ENCODE assay signal across 12 mouse cellular contexts in the genomic region with DNA sequence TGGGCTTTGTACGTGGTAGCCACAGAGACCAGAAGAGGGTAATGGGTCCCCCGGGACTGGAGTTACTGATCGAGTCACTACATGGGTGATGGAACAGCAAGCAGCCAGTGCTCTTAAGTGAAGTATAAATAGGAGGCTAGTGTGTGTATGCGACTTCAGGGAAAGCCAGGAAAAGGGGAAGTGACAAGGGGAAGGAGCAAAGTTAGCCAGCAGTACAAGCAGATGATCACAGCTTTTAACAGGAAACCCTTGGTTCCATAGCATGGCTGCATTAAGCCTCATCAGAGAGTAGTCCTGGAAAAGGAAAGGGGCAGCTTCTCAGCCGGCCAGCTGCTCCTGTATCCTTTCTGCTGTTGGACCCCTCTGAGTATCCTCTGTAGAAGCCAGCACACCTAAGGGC. TPM values are rescaled to one million over a fixed set of nuclear protein-coding genes. Genes with fewer than 3 reads are reported as not detected.
"Had no signal": no experiment of that assay in that cellular context is flagged by ENCODE, and none has a peak within 500 bp of the region (broad histone marks: within the 10 kb centered on the region; RNA-seq: fewer than 3 reads in every experiment).

No protein-coding gene starts in this region.

- H3K9me3 ChIP-seq: limb, embryonic 12.5 days; liver, embryonic 15.5 days; midbrain, embryonic 13.5 days had no signal

- H3K4me3 ChIP-seq: limb, embryonic 12.5 days; liver, embryonic 15.5 days; midbrain, embryonic 13.5 days had no signal

- H3K9ac ChIP-seq: limb, embryonic 12.5 days; liver, embryonic 15.5 days; midbrain, embryonic 13.5 days had no signal

- H3K27ac ChIP-seq: limb, embryonic 12.5 days; liver, embryonic 15.5 days; midbrain, embryonic 13.5 days had no signal

- H3K4me2 ChIP-seq: limb, embryonic 12.5 days; liver, embryonic 15.5 days; midbrain, embryonic 13.5 days had no signal

- DNase-seq: kidney, adult 8-10 months; kidney, postnatal 25 days; liver; lung, adult 2 months; lung, postnatal 36 days; right cerebral cortex, postnatal 25 days; thymus, postnatal 36 days had no signal

- ATAC-seq: lung, postnatal 0 days; midbrain, embryonic 13.5 days had no signal

RNA-seq across cellular contexts. Expression of gene Syngr3, which starts 2.6 kb away (rescaled TPM):
- total RNA-seq: megakaryocyte-erythroid progenitor cell, adult 5-6 weeks had no signal
